Mouse (Mus musculus): ENCODE data around the gene Lmod2. TPM values are rescaled to one million over a fixed set of nuclear protein-coding genes. Genes with fewer than 3 reads are reported as not detected.

The Lmod2 gene
- 1.0 and 1.8 TPM in 2 replicates for polyA plus RNA-seq (2015; fragmentation: Nextera tagmentation; extraction: Ambion mirVana)

DNA sequence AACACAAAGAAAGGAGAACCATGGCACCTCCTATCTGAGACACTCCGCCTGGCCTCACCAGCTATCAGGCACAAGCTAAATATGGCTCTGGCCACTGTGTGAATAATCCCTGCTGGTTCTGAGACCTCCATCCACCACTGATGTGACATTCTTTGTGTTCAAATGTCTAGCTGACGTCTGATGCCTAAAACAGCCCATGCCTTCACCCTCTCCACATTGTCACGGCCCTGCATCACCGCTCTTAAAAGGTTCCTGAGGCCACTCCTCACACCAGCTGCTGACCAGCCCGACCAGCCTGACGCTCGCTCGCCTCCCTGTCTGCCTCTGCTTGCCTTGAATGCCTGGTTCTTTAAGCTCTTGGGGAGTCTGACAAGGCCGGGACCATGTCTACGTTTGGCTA is at the start of gene Lmod2:
Gene Lmod2, plus strand, starts transcription at position 263 of the 400 bp plus-strand sequence.
- Histone ChIP-seq H3K9me3 (no peaks in the 10 kb centered on the region), H3K4me1 (peaks cover 8% of the 10 kb centered on the region), H3K4me3 (no peak within 1 kb of the TSS), H3K9ac (no peak within 1 kb of the TSS), H3K27me3 (no peaks in the 10 kb centered on the region), H3K4me2 (no peak within 1 kb of the TSS), H3K36me3 (no peaks in the 10 kb centered on the region), H3K27ac (no peak within 1 kb of the TSS)
- WGBS, result 52% methylated on average over 10 of the region's 10 CpGs
- ATAC-seq (ENCODE audit: borderline replicate concordance, extremely low read depth, low FRiP score, low TSS enrichment), result no peak; the same call in 1 of the 2 replicates

DNA sequence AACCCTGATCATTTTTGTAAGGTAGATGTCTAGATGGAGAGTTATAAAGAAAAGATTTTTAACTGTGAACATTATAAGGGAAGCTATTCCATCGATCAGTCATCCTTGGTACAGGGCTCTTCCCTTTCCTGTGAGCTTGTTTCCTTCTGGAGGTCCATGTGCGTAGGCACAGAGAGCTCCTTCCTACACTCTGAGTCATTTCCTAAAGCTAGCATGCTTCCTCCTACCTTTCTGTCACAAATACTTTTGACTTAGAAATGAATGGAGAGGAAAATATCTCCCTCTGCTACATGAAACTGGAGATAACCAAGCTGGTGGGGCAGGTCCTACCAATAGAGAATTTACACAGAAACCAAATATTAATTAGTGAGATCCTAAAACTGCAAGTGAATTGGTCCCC is 47.8 kb upstream of the Lmod2 start:
- no peak for ATAC-seq (ENCODE audit: borderline replicate concordance, extremely low read depth, low FRiP score, low TSS enrichment)
- no peak overlapping the region for H3K9ac ChIP-seq
- peaks cover 23% of the 10 kb centered on the region for H3K4me1 ChIP-seq
- H3K9me3 ChIP-seq, result no peaks in the 10 kb centered on the region
- H3K4me3 ChIP-seq, result no peak overlapping the region
- H3K27me3 ChIP-seq, result no peaks in the 10 kb centered on the region
- no peaks in the 10 kb centered on the region for H3K36me3 ChIP-seq
- H3K4me2 ChIP-seq, result no peak overlapping the region
- WGBS, result 69% methylated on average over 2 of the region's 2 CpGs
- no peak overlapping the region for H3K27ac ChIP-seq

DNA sequence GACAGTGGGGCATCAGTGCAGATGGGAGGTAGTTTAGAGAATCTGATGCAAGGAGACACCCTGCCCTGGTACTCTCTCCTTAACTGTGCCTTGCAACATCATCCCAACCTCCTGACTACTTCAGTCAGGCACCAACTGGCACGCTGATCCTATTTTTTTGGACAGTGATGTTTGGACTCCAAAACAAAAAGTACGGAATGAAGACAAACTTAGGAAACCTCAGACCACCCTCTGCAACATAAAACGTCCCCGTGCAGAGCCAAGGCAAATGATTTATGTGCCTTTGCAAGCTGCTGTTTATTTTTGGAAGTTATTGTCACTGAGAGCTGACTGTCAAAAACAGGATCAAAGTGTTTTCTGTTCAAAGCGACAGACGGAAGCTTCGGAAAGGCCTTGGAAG is 45.5 kb upstream of the Lmod2 start:
- WGBS, result 23% methylated on average over 7 of the region's 7 CpGs
- H3K27ac ChIP-seq, result no peak overlapping the region
- peaks cover 19% of the 10 kb centered on the region for H3K4me1 ChIP-seq
- no peak overlapping the region for H3K4me2 ChIP-seq
- H3K27me3 ChIP-seq, result no peaks in the 10 kb centered on the region
- no peak overlapping the region for H3K9ac ChIP-seq
- no peaks in the 10 kb centered on the region for H3K36me3 ChIP-seq
- H3K9me3 ChIP-seq, result no peaks in the 10 kb centered on the region
- no peak overlapping the region for H3K4me3 ChIP-seq
- no peak for ATAC-seq (ENCODE audit: borderline replicate concordance, extremely low read depth, low FRiP score, low TSS enrichment)

DNA sequence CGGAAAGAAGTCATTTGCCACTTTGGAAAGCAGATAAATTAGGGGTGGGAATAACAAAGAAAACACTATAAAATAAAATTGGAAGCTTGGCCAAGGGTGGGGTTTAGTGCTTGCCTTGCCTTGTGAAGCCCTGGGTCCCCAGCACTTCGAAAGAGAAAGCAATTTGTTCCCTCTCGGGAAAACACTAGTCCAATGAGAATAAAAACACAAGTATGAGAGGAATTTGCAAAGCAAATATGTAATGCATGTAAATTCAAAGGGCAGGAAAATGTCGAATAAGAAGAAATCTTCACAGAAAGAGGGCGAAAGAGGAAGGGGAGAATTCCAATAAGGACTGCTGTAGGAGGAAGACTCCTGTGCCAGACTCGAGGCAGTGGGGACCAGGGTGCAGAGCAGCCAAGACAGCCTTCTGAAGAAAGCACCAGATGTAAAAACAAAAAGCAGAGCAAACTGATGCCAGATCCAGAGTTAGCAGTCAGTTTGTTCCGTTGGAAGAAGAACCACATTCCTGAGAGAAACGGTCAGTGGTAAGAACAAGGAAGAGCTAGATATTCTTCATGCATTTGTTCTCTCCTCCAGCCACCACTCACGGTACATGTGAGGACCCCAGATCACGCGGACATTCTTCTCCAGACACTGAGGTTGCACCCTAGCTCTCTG is 43.0 kb upstream of the Lmod2 start:
- Histone ChIP-seq H3K9me3 (no peaks in the 10 kb centered on the region), H3K4me2 (peak overlapping the region; percentile 40), H3K27me3 (no peaks in the 10 kb centered on the region), H3K4me1 (peaks cover 19% of the 10 kb centered on the region), H3K4me3 (0 out of 2 replicates have a peak overlapping the region, but pooled peaks have one; percentile 8), H3K36me3 (no peaks in the 10 kb centered on the region), H3K9ac (no peak overlapping the region), H3K27ac (peak overlapping the region; percentile 65)
- no peak for ATAC-seq (ENCODE audit: borderline replicate concordance, extremely low read depth, low FRiP score, low TSS enrichment)
- WGBS, result 36% methylated on average over 11 of the region's 11 CpGs

DNA sequence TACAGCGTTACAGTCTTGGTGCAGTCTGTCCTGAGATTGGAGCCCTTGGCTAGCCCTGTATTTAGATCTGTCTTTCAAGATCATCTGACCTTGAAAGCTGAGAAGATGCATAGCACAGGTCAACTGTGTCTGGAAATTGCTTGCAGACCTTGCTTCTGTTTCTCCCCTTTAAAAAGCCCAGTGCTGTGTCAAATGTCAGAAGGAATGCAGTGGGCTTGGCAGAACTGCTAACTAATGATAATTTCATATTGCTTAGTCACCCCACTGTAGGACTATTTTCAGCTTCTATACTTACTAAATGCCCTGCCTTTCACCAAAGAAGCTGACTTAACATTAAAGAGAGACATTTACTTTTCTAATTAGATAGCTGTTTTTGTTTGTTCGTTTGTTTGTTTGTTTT is 42.1 kb upstream of the Lmod2 start:
- Histone ChIP-seq H3K9me3 (no peaks in the 10 kb centered on the region), H3K4me2 (no peak overlapping the region), H3K9ac (no peak overlapping the region), H3K4me3 (no peak overlapping the region), H3K4me1 (peaks cover 19% of the 10 kb centered on the region), H3K36me3 (no peaks in the 10 kb centered on the region), H3K27ac (no peak overlapping the region), H3K27me3 (no peaks in the 10 kb centered on the region)
- no peak for ATAC-seq (ENCODE audit: borderline replicate concordance, extremely low read depth, low FRiP score, low TSS enrichment)
- WGBS, result 66% methylated on average over 2 of the region's 2 CpGs

DNA sequence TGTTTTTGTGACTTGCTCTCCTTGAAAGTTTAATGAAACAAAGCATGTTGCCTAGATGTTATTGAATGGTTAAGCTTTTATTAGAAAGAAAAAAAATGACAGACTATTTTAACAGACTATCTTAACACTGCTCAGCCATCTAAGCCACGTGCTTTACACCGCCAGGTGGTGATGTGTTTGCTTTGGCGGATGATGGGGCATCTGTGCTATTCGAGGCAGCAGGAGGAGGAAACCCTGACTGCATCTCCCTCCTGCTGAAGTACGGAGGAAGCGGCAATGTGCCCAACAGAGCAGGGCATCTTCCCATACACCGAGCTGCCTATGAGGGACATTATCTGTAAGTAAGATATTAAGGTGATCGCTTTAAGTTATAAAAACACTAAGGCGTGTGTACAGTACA is 33.5 kb upstream of the Lmod2 start:
- Histone ChIP-seq H3K36me3 (no peaks in the 10 kb centered on the region), H3K4me2 (no peak overlapping the region), H3K4me1 (no peaks in the 10 kb centered on the region), H3K27ac (no peak overlapping the region), H3K27me3 (no peaks in the 10 kb centered on the region), H3K9me3 (no peaks in the 10 kb centered on the region), H3K9ac (no peak overlapping the region), H3K4me3 (no peak overlapping the region)
- no peak for ATAC-seq (ENCODE audit: borderline replicate concordance, extremely low read depth, low FRiP score, low TSS enrichment)
- WGBS, result 58% methylated on average over 9 of the region's 9 CpGs

DNA sequence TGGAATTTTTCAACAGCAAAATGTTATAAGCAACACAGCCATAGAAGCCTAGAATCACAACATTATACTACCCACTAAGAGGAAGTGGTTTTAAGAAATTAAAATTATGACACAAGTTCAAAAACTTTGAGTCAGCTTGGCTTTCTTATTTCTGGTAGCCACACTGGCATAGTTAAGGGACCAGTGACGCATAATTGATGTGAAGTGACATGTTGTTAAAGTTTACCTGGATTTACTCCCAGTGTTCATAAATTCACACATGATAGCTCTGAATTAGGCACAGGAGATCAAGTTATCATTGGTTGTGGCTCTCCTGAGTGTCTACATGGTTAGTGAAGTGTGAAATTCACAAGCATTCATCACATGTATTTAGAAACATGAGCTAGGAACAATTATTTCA is 32.7 kb upstream of the Lmod2 start:
- Histone ChIP-seq H3K36me3 (no peaks in the 10 kb centered on the region), H3K4me3 (no peak overlapping the region), H3K4me2 (no peak overlapping the region), H3K9me3 (no peaks in the 10 kb centered on the region), H3K9ac (no peak overlapping the region), H3K27ac (no peak overlapping the region), H3K27me3 (no peaks in the 10 kb centered on the region), H3K4me1 (no peaks in the 10 kb centered on the region)
- ATAC-seq (ENCODE audit: borderline replicate concordance, extremely low read depth, low FRiP score, low TSS enrichment), result no peak
- WGBS, result 79% methylated on average over 1 of the region's 1 CpGs

DNA sequence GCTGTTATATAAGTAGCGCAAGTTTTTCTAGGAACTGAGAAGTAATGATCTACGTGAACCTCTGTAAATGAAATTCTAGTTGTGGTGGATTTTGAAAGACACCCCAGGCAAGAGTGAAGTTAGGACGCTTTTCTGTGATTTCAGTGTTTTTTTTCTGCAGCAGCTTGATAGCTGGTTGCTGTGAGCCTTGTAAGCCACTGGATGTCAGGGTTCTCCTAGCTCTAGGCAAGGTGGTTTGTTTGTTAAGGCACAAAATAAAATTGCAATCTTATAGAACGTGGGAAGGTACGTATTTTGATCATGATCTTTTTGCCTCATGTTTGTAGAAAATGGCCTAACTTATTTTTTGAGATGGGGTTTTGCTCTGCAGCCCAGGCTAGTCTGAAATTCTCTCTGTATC is 28.6 kb upstream of the Lmod2 start:
- WGBS, result 79% methylated on average over 5 of the region's 5 CpGs
- Histone ChIP-seq H3K27me3 (no peaks in the 10 kb centered on the region), H3K36me3 (no peaks in the 10 kb centered on the region), H3K27ac (no peak overlapping the region), H3K9ac (no peak overlapping the region), H3K4me3 (no peak overlapping the region), H3K4me2 (no peak overlapping the region), H3K9me3 (no peaks in the 10 kb centered on the region), H3K4me1 (no peaks in the 10 kb centered on the region)
- ATAC-seq (ENCODE audit: borderline replicate concordance, extremely low read depth, low FRiP score, low TSS enrichment), result no peak

DNA sequence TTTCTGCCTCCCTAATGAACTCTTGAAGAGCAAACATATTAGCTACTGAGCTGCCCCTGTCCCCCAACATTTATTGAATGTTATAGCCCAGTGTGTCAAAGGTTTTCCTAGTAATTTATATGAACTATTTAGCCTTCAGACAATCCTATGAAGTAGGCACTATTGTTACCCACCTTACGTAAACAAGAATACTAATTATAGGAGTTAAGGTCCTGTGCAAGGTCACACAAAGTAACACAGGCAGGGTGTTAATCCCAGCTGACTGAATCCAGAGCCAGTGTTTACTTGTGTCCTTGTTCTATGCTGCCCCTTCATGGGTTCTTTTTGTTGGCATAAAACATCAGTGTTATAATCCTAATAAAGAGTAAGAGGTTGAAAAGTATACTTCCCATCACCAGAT is 27.9 kb upstream of the Lmod2 start:
- Histone ChIP-seq H3K4me1 (no peaks in the 10 kb centered on the region), H3K9ac (no peak overlapping the region), H3K4me2 (no peak overlapping the region), H3K27ac (no peak overlapping the region), H3K4me3 (no peak overlapping the region), H3K9me3 (no peaks in the 10 kb centered on the region), H3K27me3 (no peaks in the 10 kb centered on the region), H3K36me3 (no peaks in the 10 kb centered on the region)
- WGBS, result 81% methylated on average over 1 of the region's 1 CpGs
- ATAC-seq (ENCODE audit: borderline replicate concordance, extremely low read depth, low FRiP score, low TSS enrichment), result no peak

DNA sequence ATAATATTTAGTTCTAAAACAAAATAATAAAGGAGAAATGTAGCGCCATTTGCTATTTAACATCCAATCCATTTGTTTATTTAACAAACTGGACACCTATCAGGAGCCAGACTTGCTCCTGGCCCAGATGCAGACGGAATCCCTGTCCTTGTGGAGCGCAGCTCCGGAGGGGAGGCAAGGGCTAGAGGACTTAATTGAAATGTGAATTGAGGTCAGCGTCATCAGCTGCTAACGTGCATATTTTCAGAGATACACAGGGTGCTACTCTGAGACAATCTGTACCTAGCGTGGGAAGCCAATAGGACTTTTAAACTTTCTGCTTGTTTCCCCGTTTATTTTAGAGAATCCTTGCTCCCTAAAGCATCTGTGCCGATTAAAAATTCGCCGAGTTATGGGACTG is 27.3 kb upstream of the Lmod2 start:
- no peaks in the 10 kb centered on the region for H3K27me3 ChIP-seq
- no peak for ATAC-seq (ENCODE audit: borderline replicate concordance, extremely low read depth, low FRiP score, low TSS enrichment)
- no peaks in the 10 kb centered on the region for H3K4me1 ChIP-seq
- H3K9ac ChIP-seq, result no peak overlapping the region
- H3K27ac ChIP-seq, result no peak overlapping the region
- no peak overlapping the region for H3K4me2 ChIP-seq
- 59% methylated on average over 11 of the region's 11 CpGs for WGBS
- H3K4me3 ChIP-seq, result no peak overlapping the region
- H3K36me3 ChIP-seq, result no peaks in the 10 kb centered on the region
- H3K9me3 ChIP-seq, result no peaks in the 10 kb centered on the region

DNA sequence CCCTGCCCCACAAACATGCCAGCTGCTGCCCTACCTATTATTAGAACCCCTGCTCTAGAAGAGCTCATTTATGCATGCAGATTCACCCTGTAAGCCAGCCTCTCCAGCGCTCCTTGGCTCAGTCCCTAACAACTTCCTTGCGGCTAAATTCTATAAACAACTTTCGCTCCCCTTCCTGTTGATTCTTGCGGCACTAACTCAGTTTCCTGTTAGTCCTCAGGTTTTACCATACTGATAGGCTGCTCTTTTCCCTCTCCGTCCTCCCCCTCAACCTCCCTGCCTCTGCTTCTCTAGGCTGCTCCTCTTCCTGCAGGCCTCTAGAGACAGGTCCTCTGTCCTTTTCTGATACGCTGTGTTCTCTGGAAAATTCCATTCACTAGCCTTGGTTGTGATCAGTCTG is 26.4 kb upstream of the Lmod2 start:
- no peak overlapping the region for H3K4me2 ChIP-seq
- no peak overlapping the region for H3K4me3 ChIP-seq
- H3K36me3 ChIP-seq, result no peaks in the 10 kb centered on the region
- no peaks in the 10 kb centered on the region for H3K4me1 ChIP-seq
- ATAC-seq (ENCODE audit: borderline replicate concordance, extremely low read depth, low FRiP score, low TSS enrichment), result peak; percentile 55
- H3K9me3 ChIP-seq, result no peaks in the 10 kb centered on the region
- H3K27me3 ChIP-seq, result no peaks in the 10 kb centered on the region
- H3K9ac ChIP-seq, result no peak overlapping the region
- WGBS, result 44% methylated on average over 6 of the region's 6 CpGs
- no peak overlapping the region for H3K27ac ChIP-seq

DNA sequence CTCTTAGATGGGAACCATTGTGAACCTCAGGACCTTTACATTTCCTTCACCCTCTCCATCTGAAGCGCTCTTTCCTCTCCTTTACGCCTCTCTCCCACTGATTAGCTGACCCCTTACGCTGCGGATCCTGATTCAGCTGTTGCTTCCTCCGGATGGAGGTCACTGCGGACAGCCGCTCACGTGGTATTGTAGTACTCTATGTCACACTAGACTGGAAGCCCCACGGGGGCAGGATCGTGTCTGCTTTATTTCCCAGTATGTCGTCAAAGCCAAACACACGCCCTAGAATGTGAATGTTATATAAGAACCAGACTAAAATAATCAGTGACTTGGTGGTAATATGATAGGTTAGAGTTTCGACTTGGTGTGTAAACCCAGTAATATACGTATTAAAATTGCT is 25.1 kb upstream of the Lmod2 start:
- H3K9ac ChIP-seq, result no peak overlapping the region
- no peak overlapping the region for H3K4me3 ChIP-seq
- WGBS, result 89% methylated on average over 14 of the region's 14 CpGs
- H3K27ac ChIP-seq, result no peak overlapping the region
- H3K4me2 ChIP-seq, result no peak overlapping the region
- no peaks in the 10 kb centered on the region for H3K36me3 ChIP-seq
- no peaks in the 10 kb centered on the region for H3K9me3 ChIP-seq
- no peaks in the 10 kb centered on the region for H3K4me1 ChIP-seq
- H3K27me3 ChIP-seq, result no peaks in the 10 kb centered on the region
- no peak for ATAC-seq (ENCODE audit: borderline replicate concordance, extremely low read depth, low FRiP score, low TSS enrichment)

DNA sequence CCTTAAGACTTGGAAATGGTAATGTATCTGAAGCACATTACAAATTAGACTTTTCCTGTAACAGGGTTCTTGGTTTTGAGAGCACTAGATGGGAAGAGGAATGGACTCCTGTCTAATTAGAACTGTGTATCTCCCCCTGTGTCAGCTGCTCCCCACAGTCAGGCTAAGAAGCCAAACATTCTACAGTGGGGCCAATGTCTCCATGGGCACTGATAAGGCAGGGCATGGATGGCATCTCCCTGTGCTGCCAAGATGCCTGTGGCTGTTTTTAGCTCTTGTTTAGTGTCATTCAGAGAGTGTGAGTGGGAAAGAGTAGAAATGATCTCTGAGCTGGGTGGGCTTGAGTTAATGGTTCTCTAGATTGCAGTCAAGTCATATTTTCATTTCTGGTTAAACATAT is 24.2 kb upstream of the Lmod2 start:
- H3K9ac ChIP-seq, result no peak overlapping the region
- H3K27ac ChIP-seq, result no peak overlapping the region
- H3K27me3 ChIP-seq, result no peaks in the 10 kb centered on the region
- H3K9me3 ChIP-seq, result no peaks in the 10 kb centered on the region
- ATAC-seq (ENCODE audit: borderline replicate concordance, extremely low read depth, low FRiP score, low TSS enrichment), result no peak
- H3K4me1 ChIP-seq, result no peaks in the 10 kb centered on the region
- H3K4me2 ChIP-seq, result no peak overlapping the region
- H3K4me3 ChIP-seq, result no peak overlapping the region
- H3K36me3 ChIP-seq, result no peaks in the 10 kb centered on the region

Measured in lung, embryonic 15.5 days (tissue).